Mouse (Mus musculus): ENCODE measurements at regions not wholly inside any gene's neighbourhood (a gene's known extent, or its start where the extent isn't known, plus 50 kb on each side); places are given as distances from the start of the nearest gene placed in this dataset.

GRCm38 (mm10) chrX:11907167-11907566 lies 253.0 kb downstream of the Bcor start:
- DNase-seq (ENCODE audit: low spot score in 2 of 2): no peak

GRCm38 (mm10) chrX:11915984-11916383 lies 244.2 kb downstream of the Bcor start:
- DNase-seq (ENCODE audit: low spot score in 2 of 2): no peak

GRCm38 (mm10) chrX:11920231-11920630 lies 239.9 kb downstream of the Bcor start:
- no peak for DNase-seq (ENCODE audit: low spot score in 2 of 2)

GRCm38 (mm10) chrX:11924639-11925302 lies 235.4 kb downstream of the Bcor start:
- no peak for DNase-seq (ENCODE audit: low spot score in 2 of 2)

GRCm38 (mm10) chrX:11926868-11927535 lies 233.2 kb downstream of the Bcor start:
- no peak for DNase-seq (ENCODE audit: low spot score in 2 of 2)

GRCm38 (mm10) chrX:11929448-11929847 lies 230.7 kb downstream of the Bcor start:
- DNase-seq (ENCODE audit: low spot score in 2 of 2): no peak

GRCm38 (mm10) chrX:11931432-11931831 lies 228.7 kb downstream of the Bcor start:
- no peak for DNase-seq (ENCODE audit: low spot score in 2 of 2)

GRCm38 (mm10) chrX:11935337-11935736 lies 224.8 kb downstream of the Bcor start:
- DNase-seq (ENCODE audit: low spot score in 2 of 2): no peak

GRCm38 (mm10) chrX:11940246-11940645 lies 219.9 kb downstream of the Bcor start:
- no peak for DNase-seq (ENCODE audit: low spot score in 2 of 2)

GRCm38 (mm10) chrX:11943367-11943766 lies 216.8 kb downstream of the Bcor start:
- no peak for DNase-seq (ENCODE audit: low spot score in 2 of 2)

GRCm38 (mm10) chrX:11944574-11944973 lies 215.6 kb downstream of the Bcor start:
- DNase-seq (ENCODE audit: low spot score in 2 of 2): no peak

- no peak for DNase-seq (ENCODE audit: low spot score in 2 of 2)
Observed at GRCm38 (mm10) chrX:11945280-11945679, 214.9 kb downstream of the Bcor start.

- no peak for DNase-seq (ENCODE audit: low spot score in 2 of 2)
Observed at GRCm38 (mm10) chrX:11952193-11952592, 208.0 kb downstream of the Bcor start.

- no peak for DNase-seq (ENCODE audit: low spot score in 2 of 2)
Observed at GRCm38 (mm10) chrX:11956194-11956593, 204.0 kb downstream of the Bcor start.

- no peak for DNase-seq (ENCODE audit: low spot score in 2 of 2)
Observed at GRCm38 (mm10) chrX:11957011-11957410, 203.1 kb downstream of the Bcor start.

- DNase-seq (ENCODE audit: low spot score in 2 of 2): no peak
Observed at GRCm38 (mm10) chrX:11959871-11960552, 200.1 kb downstream of the Bcor start.

- DNase-seq (ENCODE audit: low spot score in 2 of 2): no peak
Observed at GRCm38 (mm10) chrX:11961350-11961749, 198.8 kb downstream of the Bcor start.

GRCm38 (mm10) chrX:11964428-11964827 lies 195.7 kb downstream of the Bcor start:
- no peak for DNase-seq (ENCODE audit: low spot score in 2 of 2)

GRCm38 (mm10) chrX:11978679-11979078 lies 181.5 kb downstream of the Bcor start:
- no peak for DNase-seq (ENCODE audit: low spot score in 2 of 2)

- no peak for DNase-seq (ENCODE audit: low spot score in 2 of 2)
Observed at GRCm38 (mm10) chrX:11983276-11983675, 176.9 kb downstream of the Bcor start.
